Mouse (Mus musculus): ENCODE results near the gene Odf2l. TPM values are rescaled to one million over a fixed set of nuclear protein-coding genes. Genes with fewer than 3 reads are reported as not detected.
A peak's percentile ranks its signal among the peaks of the same experiment; 100 is the strongest.

Odf2l gene
- total RNA-seq, 2 experiments from 2014 or later, result 11.3 to 17.6 TPM

- DNase-seq (ENCODE audit: low spot score in 2 of 2), result peak in 1 of 2 experiments; percentile 32
Observed at GRCm38 (mm10) chr3:145131210-145131868, 13.0 kb downstream of the Odf2l start.

- DNase-seq (ENCODE audit: low spot score in 2 of 2), result no peak
Observed at GRCm38 (mm10) chr3:145140236-145140635, 21.8 kb downstream of the Odf2l start.

GRCm38 (mm10) chr3:145142925-145143324 is 24.5 kb downstream of the Odf2l start:
- DNase-seq (ENCODE audit: low spot score in 2 of 2), result no peak

- DNase-seq (ENCODE audit: low spot score in 2 of 2), result no peak
Observed at GRCm38 (mm10) chr3:145143856-145144255, 25.5 kb downstream of the Odf2l start.

- no peak for DNase-seq (ENCODE audit: low spot score in 2 of 2)
Observed at GRCm38 (mm10) chr3:145146871-145147270, 28.5 kb downstream of the Odf2l start.

GRCm38 (mm10) chr3:145147483-145147882 is 29.1 kb downstream of the Odf2l start:
- no peak for DNase-seq (ENCODE audit: low spot score in 2 of 2)

GRCm38 (mm10) chr3:145147952-145148351 is 29.6 kb downstream of the Odf2l start:
- DNase-seq (ENCODE audit: low spot score in 2 of 2), result no peak

GRCm38 (mm10) chr3:145151092-145151491 is 32.7 kb downstream of the Odf2l start:
- no peak for DNase-seq (ENCODE audit: low spot score in 2 of 2)

- DNase-seq (ENCODE audit: low spot score in 2 of 2), result no peak
Observed at GRCm38 (mm10) chr3:145151933-145152332, 33.5 kb downstream of the Odf2l start.

- no peak for DNase-seq (ENCODE audit: low spot score in 2 of 2)
Observed at GRCm38 (mm10) chr3:145156883-145157282, 38.5 kb downstream of the Odf2l start.

GRCm38 (mm10) chr3:145158441-145158840 is 40.1 kb downstream of the Odf2l start:
- no peak for DNase-seq (ENCODE audit: low spot score in 2 of 2)

- DNase-seq (ENCODE audit: low spot score in 2 of 2), result no peak
Observed at GRCm38 (mm10) chr3:145166741-145167140, 48.4 kb downstream of the Odf2l start.

- DNase-seq (ENCODE audit: low spot score in 2 of 2), result no peak
Observed at GRCm38 (mm10) chr3:145167766-145168165, 49.4 kb downstream of the Odf2l start.

- no peak for DNase-seq (ENCODE audit: low spot score in 2 of 2)
Observed at GRCm38 (mm10) chr3:145168844-145169696, 50.7 kb downstream of the Odf2l start.

GRCm38 (mm10) chr3:145170028-145170427 is 51.6 kb downstream of the Odf2l start:
- DNase-seq (ENCODE audit: low spot score in 2 of 2), result no peak

GRCm38 (mm10) chr3:145170604-145171389 is 52.4 kb downstream of the Odf2l start:
- DNase-seq (ENCODE audit: low spot score in 2 of 2), result no peak

- DNase-seq (ENCODE audit: low spot score in 2 of 2), result no peak
Observed at GRCm38 (mm10) chr3:145171390-145172060, 53.1 kb downstream of the Odf2l start.

- DNase-seq (ENCODE audit: low spot score in 2 of 2), result no peak
Observed at GRCm38 (mm10) chr3:145184645-145185044, 66.3 kb downstream of the Odf2l start.

- no peak for DNase-seq (ENCODE audit: low spot score in 2 of 2)
Observed at GRCm38 (mm10) chr3:145191972-145192371, 73.6 kb downstream of the Odf2l start.

GRCm38 (mm10) chr3:145195240-145195923 is 77.0 kb downstream of the Odf2l start:
- DNase-seq (ENCODE audit: low spot score in 2 of 2), result no peak
